Mouse (Mus musculus): Measurements from ENCODE around the gene Luc7l. TPM values are rescaled to one million over a fixed set of nuclear protein-coding genes. Genes with fewer than 3 reads are reported as not detected.

Luc7l gene
- polyA plus RNA-seq (2015; fragmentation: Illumina TruSeq; extraction: RNeasy Lipid Tissue Mini Kit (QIAGEN cat#74804); ENCODE audit: insufficient read depth, low read depth, low replicate concordance), result 37.0 TPM

DNA sequence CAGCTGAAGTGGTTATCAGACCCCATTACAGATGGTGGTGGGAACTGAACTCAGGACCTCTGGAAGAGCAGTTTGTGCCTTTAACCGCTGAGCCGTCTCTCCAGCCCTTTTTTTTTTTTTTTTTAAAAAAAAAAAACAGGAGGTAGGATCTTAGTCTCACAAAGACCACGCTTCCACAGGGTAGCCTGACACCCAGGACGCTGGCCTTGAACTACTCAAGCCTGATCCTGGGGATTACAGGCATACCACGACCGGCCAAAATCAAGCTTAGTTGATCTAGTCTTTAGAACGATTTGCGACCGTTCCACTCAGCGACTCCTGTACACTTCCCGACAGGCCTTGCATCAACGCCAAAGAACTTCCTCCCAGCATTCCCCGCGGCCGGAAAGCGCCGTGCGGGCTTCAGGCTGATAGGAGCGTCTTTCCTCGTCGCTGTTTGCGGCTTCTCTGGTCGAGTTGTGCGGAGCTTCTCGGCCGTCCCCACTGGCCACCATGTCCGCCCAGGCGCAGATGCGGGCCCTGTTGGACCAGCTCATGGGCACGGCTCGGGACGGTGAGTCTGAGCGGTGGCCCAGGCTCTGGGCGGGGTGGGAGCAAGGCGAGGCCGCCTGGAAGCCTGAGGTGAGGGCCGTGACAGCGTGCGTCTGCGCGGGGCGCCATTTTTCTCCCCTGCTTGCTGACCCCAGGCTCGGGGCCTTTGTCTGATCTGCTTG lies at the start of gene Luc7l:
TSS of gene Luc7l (plus strand) at position 358 of the 713 bp plus-strand sequence.

GRCm38 (mm10) chr17:26207686-26208085 lies 45.0 kb upstream of the Luc7l start, which contains the start of gene Arhgdig:
Arhgdig (minus strand) TSS chr17:26207786.

DNA sequence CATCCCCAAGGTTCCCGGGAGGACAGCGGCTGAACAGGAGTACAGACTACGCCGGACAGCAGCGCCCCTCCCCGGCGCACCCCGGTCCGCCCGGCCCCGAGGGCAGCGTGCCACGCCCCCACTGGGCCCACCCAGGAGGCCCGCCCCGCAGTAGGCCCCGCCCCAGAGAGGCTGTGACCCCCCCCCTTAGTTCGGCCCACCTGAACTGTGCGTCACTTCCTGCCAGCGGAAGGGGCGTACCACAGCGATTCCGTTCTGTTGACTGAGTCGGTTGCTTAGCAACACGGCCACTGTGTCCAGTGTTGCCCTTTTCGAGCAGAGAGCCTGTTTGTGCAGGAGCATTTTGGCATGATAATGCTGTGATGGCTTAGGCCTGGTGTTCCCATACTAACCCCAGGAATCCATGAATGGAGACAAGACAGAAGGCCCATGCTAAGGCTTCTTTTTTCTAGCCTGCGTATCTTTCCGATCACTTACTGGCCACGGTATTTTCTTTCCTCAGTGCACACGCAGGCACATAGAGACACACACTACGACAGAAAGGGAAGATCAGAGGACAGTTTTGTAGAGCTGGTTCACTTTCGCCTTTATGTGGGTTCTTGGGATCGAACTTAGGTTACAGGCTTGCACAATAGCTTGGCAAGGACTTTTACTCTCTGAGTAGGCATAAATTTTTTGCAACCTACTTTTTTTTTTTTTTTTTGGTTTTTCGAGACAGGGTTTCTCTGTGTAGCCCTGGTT lies 8.4 kb upstream of the Luc7l start, which contains the start of gene Fam234a:
TSS of gene Fam234a (minus strand) at position 142 of the 741 bp plus-strand sequence.

Other genes starting within 250 kb of the Luc7l start
- 6.4 TPM for gene Rab11fip3, start 183.3 kb upstream of the Luc7l start, polyA plus RNA-seq (2015; fragmentation: Illumina TruSeq; extraction: RNeasy Lipid Tissue Mini Kit (QIAGEN cat#74804); ENCODE audit: insufficient read depth, low read depth, low replicate concordance)
- gene Decr2, start 162.6 kb upstream of the Luc7l start, polyA plus RNA-seq (2015; fragmentation: Illumina TruSeq; extraction: RNeasy Lipid Tissue Mini Kit (QIAGEN cat#74804); ENCODE audit: insufficient read depth, low read depth, low replicate concordance), result 6.9 TPM
- gene Nme4, start 157.3 kb upstream of the Luc7l start, polyA plus RNA-seq (2015; fragmentation: Illumina TruSeq; extraction: RNeasy Lipid Tissue Mini Kit (QIAGEN cat#74804); ENCODE audit: insufficient read depth, low read depth, low replicate concordance), result 3.6 TPM
- gene Tmem8, start 139.6 kb upstream of the Luc7l start, polyA plus RNA-seq (2015; fragmentation: Illumina TruSeq; extraction: RNeasy Lipid Tissue Mini Kit (QIAGEN cat#74804); ENCODE audit: insufficient read depth, low read depth, low replicate concordance), result 21.1 TPM
- 25.2 TPM for gene Mrpl28, start 129.4 kb upstream of the Luc7l start, polyA plus RNA-seq (2015; fragmentation: Illumina TruSeq; extraction: RNeasy Lipid Tissue Mini Kit (QIAGEN cat#74804); ENCODE audit: insufficient read depth, low read depth, low replicate concordance)
- gene Axin1, start 114.2 kb upstream of the Luc7l start, polyA plus RNA-seq (2015; fragmentation: Illumina TruSeq; extraction: RNeasy Lipid Tissue Mini Kit (QIAGEN cat#74804); ENCODE audit: insufficient read depth, low read depth, low replicate concordance), result 6.6 TPM
- gene Pdia2, start 53.8 kb upstream of the Luc7l start, polyA plus RNA-seq (2015; fragmentation: Illumina TruSeq; extraction: RNeasy Lipid Tissue Mini Kit (QIAGEN cat#74804); ENCODE audit: insufficient read depth, low read depth, low replicate concordance), result 3,282 TPM
- 197 TPM for gene Rgs11, start 49.9 kb upstream of the Luc7l start, polyA plus RNA-seq (2015; fragmentation: Illumina TruSeq; extraction: RNeasy Lipid Tissue Mini Kit (QIAGEN cat#74804); ENCODE audit: insufficient read depth, low read depth, low replicate concordance)
- gene Arhgdig, start 45.1 kb upstream of the Luc7l start, polyA plus RNA-seq (2015; fragmentation: Illumina TruSeq; extraction: RNeasy Lipid Tissue Mini Kit (QIAGEN cat#74804); ENCODE audit: insufficient read depth, low read depth, low replicate concordance), result 148 TPM
- 11.8 TPM for gene Fam234a, start 8.7 kb upstream of the Luc7l start, polyA plus RNA-seq (2015; fragmentation: Illumina TruSeq; extraction: RNeasy Lipid Tissue Mini Kit (QIAGEN cat#74804); ENCODE audit: insufficient read depth, low read depth, low replicate concordance)
- 1.6 TPM for gene Neurl1b, start 161.9 kb downstream of the Luc7l start, polyA plus RNA-seq (2015; fragmentation: Illumina TruSeq; extraction: RNeasy Lipid Tissue Mini Kit (QIAGEN cat#74804); ENCODE audit: insufficient read depth, low read depth, low replicate concordance)